Mouse (Mus musculus): ENCODE results near the gene Hcar2.
A peak's percentile ranks its signal among the peaks of the same experiment; 100 is the strongest.

Hcar2 gene

GRCm38 (mm10) chr5:123862374-123863350 lies 2.6 kb downstream of the Hcar2 start:
- no peak for DNase-seq (ENCODE audit: low spot score in 2 of 2)

- DNase-seq (ENCODE audit: low spot score in 2 of 2), result no peak
These were observed 6.5 kb downstream of the Hcar2 start for GRCm38 (mm10) chr5:123858798-123859197.

- no peak for DNase-seq (ENCODE audit: low spot score in 2 of 2)
These were observed 10.8 kb downstream of the Hcar2 start for GRCm38 (mm10) chr5:123854511-123854910.

GRCm38 (mm10) chr5:123853877-123854504 lies 11.3 kb downstream of the Hcar2 start:
- no peak for DNase-seq (ENCODE audit: low spot score in 2 of 2)

GRCm38 (mm10) chr5:123851398-123851797 lies 13.9 kb downstream of the Hcar2 start:
- DNase-seq (ENCODE audit: low spot score in 2 of 2), result peak in 1 of 2 experiments; percentile 26

- no peak for DNase-seq (ENCODE audit: low spot score in 2 of 2)
These were observed 21.0 kb downstream of the Hcar2 start for GRCm38 (mm10) chr5:123844316-123844715.

GRCm38 (mm10) chr5:123843816-123844215 lies 21.5 kb downstream of the Hcar2 start:
- no peak for DNase-seq (ENCODE audit: low spot score in 2 of 2)

GRCm38 (mm10) chr5:123842935-123843282 lies 22.4 kb downstream of the Hcar2 start:
- no peak for DNase-seq (ENCODE audit: low spot score in 2 of 2)

GRCm38 (mm10) chr5:123842221-123842934 lies 22.9 kb downstream of the Hcar2 start:
- DNase-seq (ENCODE audit: low spot score in 2 of 2), result no peak

GRCm38 (mm10) chr5:123837371-123837770 lies 27.9 kb downstream of the Hcar2 start:
- no peak for DNase-seq (ENCODE audit: low spot score in 2 of 2)

- DNase-seq (ENCODE audit: low spot score in 2 of 2), result no peak
These were observed 30.5 kb downstream of the Hcar2 start for GRCm38 (mm10) chr5:123834836-123835235.

GRCm38 (mm10) chr5:123832309-123832708 lies 33.0 kb downstream of the Hcar2 start:
- DNase-seq (ENCODE audit: low spot score in 2 of 2), result no peak

GRCm38 (mm10) chr5:123827659-123828091 lies 37.6 kb downstream of the Hcar2 start:
- DNase-seq (ENCODE audit: low spot score in 2 of 2), result no peak

GRCm38 (mm10) chr5:123822706-123823105 lies 42.6 kb downstream of the Hcar2 start:
- DNase-seq (ENCODE audit: low spot score in 2 of 2), result no peak

- no peak for DNase-seq (ENCODE audit: low spot score in 2 of 2)
These were observed 44.1 kb downstream of the Hcar2 start for GRCm38 (mm10) chr5:123821264-123821571.

- no peak for DNase-seq (ENCODE audit: low spot score in 2 of 2)
These were observed 44.6 kb downstream of the Hcar2 start for GRCm38 (mm10) chr5:123820501-123821263.

GRCm38 (mm10) chr5:123818941-123819577 lies 46.2 kb downstream of the Hcar2 start:
- no peak for DNase-seq (ENCODE audit: low spot score in 2 of 2)

GRCm38 (mm10) chr5:123816891-123817290 lies 48.4 kb downstream of the Hcar2 start:
- no peak for DNase-seq (ENCODE audit: low spot score in 2 of 2)

All from spleen, postnatal 10 days (tissue).